Mouse (Mus musculus): ENCODE measurements at regions not wholly inside any gene's neighbourhood (a gene's known extent, or its start where the extent isn't known, plus 50 kb on each side); places are given as distances from the start of the nearest gene placed in this dataset.

- Histone ChIP-seq H3K36me3 (ENCODE audit: control insufficient read depth, insufficient read depth, low read length) (no peaks in the 10 kb centered on the region), H3K27me3 (replicated peaks; ENCODE audit: control insufficient read depth, insufficient read depth, low read length) (no peaks in the 10 kb centered on the region), H3K4me2 (ENCODE audit: low read depth, low read length) (no peak overlapping the region), H3K9me3 (ENCODE audit: control insufficient read depth, low read length) (no peaks in the 10 kb centered on the region), H3K9ac (ENCODE audit: low read depth, low read length) (no peak overlapping the region), H3K4me3 (ENCODE audit: low read depth, low read length) (no peak overlapping the region), H3K4me1 (ENCODE audit: control insufficient read depth, insufficient read depth, low read length) (no peaks in the 10 kb centered on the region), H3K27ac (replicated peaks; ENCODE audit: low read depth, low read length) (no peak overlapping the region)
- 72% methylated on average over 9 of the region's 9 CpGs for WGBS
- no peak for DNase-seq (ENCODE audit: low spot score)
- ATAC-seq (ENCODE audit: low read depth): no peak
These were observed 375.2 kb downstream of the Adgrl2 start for GRCm38 (mm10) chr3:148614971-148615671.

- WGBS: 58% methylated on average over 3 of the region's 3 CpGs
- Histone ChIP-seq H3K4me1 (ENCODE audit: control insufficient read depth, insufficient read depth, low read length) (no peaks in the 10 kb centered on the region), H3K36me3 (ENCODE audit: control insufficient read depth, insufficient read depth, low read length) (no peaks in the 10 kb centered on the region), H3K9me3 (ENCODE audit: control insufficient read depth, low read length) (no peaks in the 10 kb centered on the region), H3K4me2 (ENCODE audit: low read depth, low read length) (no peak overlapping the region), H3K9ac (ENCODE audit: low read depth, low read length) (no peak overlapping the region), H3K27ac (replicated peaks; ENCODE audit: low read depth, low read length) (no peak overlapping the region), H3K27me3 (replicated peaks; ENCODE audit: control insufficient read depth, insufficient read depth, low read length) (no peaks in the 10 kb centered on the region), H3K4me3 (ENCODE audit: low read depth, low read length) (no peak overlapping the region)
- peak; percentile 54 for DNase-seq (ENCODE audit: low spot score)
- no peak for ATAC-seq (ENCODE audit: low read depth)
These were observed 376.9 kb downstream of the Adgrl2 start for GRCm38 (mm10) chr3:148613443-148613842.

GRCm38 (mm10) chr3:148603276-148603675 lies 387.1 kb downstream of the Adgrl2 start:
- WGBS: 74% methylated on average over 6 of the region's 6 CpGs
- no peak overlapping the region for H3K4me3 ChIP-seq (ENCODE audit: low read depth, low read length)
- H3K27ac ChIP-seq (replicated peaks; ENCODE audit: low read depth, low read length): no peak overlapping the region
- ATAC-seq (ENCODE audit: low read depth) (no peak), DNase-seq (ENCODE audit: low spot score) (no peak)
- H3K9ac ChIP-seq (ENCODE audit: low read depth, low read length): no peak overlapping the region
- no peaks in the 10 kb centered on the region for H3K36me3 ChIP-seq (ENCODE audit: control insufficient read depth, insufficient read depth, low read length)
- H3K4me1 ChIP-seq (ENCODE audit: control insufficient read depth, insufficient read depth, low read length): peaks cover 5% of the 10 kb centered on the region; the same call in 1 of the 2 replicates
- no peak overlapping the region for H3K4me2 ChIP-seq (ENCODE audit: low read depth, low read length)
- no peaks in the 10 kb centered on the region for H3K9me3 ChIP-seq (ENCODE audit: control insufficient read depth, low read length)
- no peaks in the 10 kb centered on the region for H3K27me3 ChIP-seq (replicated peaks; ENCODE audit: control insufficient read depth, insufficient read depth, low read length)

- H3K4me3 ChIP-seq (ENCODE audit: low read depth, low read length): no peak overlapping the region
- H3K4me2 ChIP-seq (ENCODE audit: low read depth, low read length): no peak overlapping the region
- H3K9me3 ChIP-seq (ENCODE audit: control insufficient read depth, low read length): no peaks in the 10 kb centered on the region
- no peaks in the 10 kb centered on the region for H3K27me3 ChIP-seq (replicated peaks; ENCODE audit: control insufficient read depth, insufficient read depth, low read length)
- no peak overlapping the region for H3K27ac ChIP-seq (replicated peaks; ENCODE audit: low read depth, low read length)
- ATAC-seq (ENCODE audit: low read depth) (no peak), DNase-seq (ENCODE audit: low spot score) (no peak)
- no peaks in the 10 kb centered on the region for H3K36me3 ChIP-seq (ENCODE audit: control insufficient read depth, insufficient read depth, low read length)
- WGBS: 57% methylated on average over 5 of the region's 5 CpGs
- H3K9ac ChIP-seq (ENCODE audit: low read depth, low read length): no peak overlapping the region
- H3K4me1 ChIP-seq (ENCODE audit: control insufficient read depth, insufficient read depth, low read length): peaks cover 5% of the 10 kb centered on the region; the same call in 1 of the 2 replicates
These were observed 387.6 kb downstream of the Adgrl2 start for GRCm38 (mm10) chr3:148602730-148603255.

GRCm38 (mm10) chr3:148595561-148595960 lies 394.8 kb downstream of the Adgrl2 start:
- H3K36me3 ChIP-seq (ENCODE audit: control insufficient read depth, insufficient read depth, low read length): no peaks in the 10 kb centered on the region
- 85% methylated on average over 4 of the region's 4 CpGs for WGBS
- no peak for ATAC-seq (ENCODE audit: low read depth)
- H3K4me1 ChIP-seq (ENCODE audit: control insufficient read depth, insufficient read depth, low read length): no peaks in the 10 kb centered on the region
- H3K27me3 ChIP-seq (replicated peaks; ENCODE audit: control insufficient read depth, insufficient read depth, low read length): no peaks in the 10 kb centered on the region
- no peak overlapping the region for H3K27ac ChIP-seq (replicated peaks; ENCODE audit: low read depth, low read length)
- H3K4me3 ChIP-seq (ENCODE audit: low read depth, low read length): no peak overlapping the region
- no peak for DNase-seq (ENCODE audit: low spot score)
- no peaks in the 10 kb centered on the region for H3K9me3 ChIP-seq (ENCODE audit: control insufficient read depth, low read length)
- H3K4me2 ChIP-seq (ENCODE audit: low read depth, low read length): no peak overlapping the region
- no peak overlapping the region for H3K9ac ChIP-seq (ENCODE audit: low read depth, low read length)

- WGBS: 39% methylated on average over 2 of the region's 2 CpGs
- no peak overlapping the region for H3K4me2 ChIP-seq (ENCODE audit: low read depth, low read length)
- no peaks in the 10 kb centered on the region for H3K36me3 ChIP-seq (ENCODE audit: control insufficient read depth, insufficient read depth, low read length)
- no peaks in the 10 kb centered on the region for H3K4me1 ChIP-seq (ENCODE audit: control insufficient read depth, insufficient read depth, low read length)
- H3K9me3 ChIP-seq (ENCODE audit: control insufficient read depth, low read length): no peaks in the 10 kb centered on the region
- no peak overlapping the region for H3K4me3 ChIP-seq (ENCODE audit: low read depth, low read length)
- ATAC-seq (ENCODE audit: low read depth): no peak
- no peak overlapping the region for H3K9ac ChIP-seq (ENCODE audit: low read depth, low read length)
- H3K27ac ChIP-seq (replicated peaks; ENCODE audit: low read depth, low read length): no peak overlapping the region
- no peak for DNase-seq (ENCODE audit: low spot score)
- H3K27me3 ChIP-seq (replicated peaks; ENCODE audit: control insufficient read depth, insufficient read depth, low read length): no peaks in the 10 kb centered on the region
These were observed 400.8 kb downstream of the Adgrl2 start for GRCm38 (mm10) chr3:148589556-148589955.

GRCm38 (mm10) chr3:148575735-148576134 lies 414.6 kb downstream of the Adgrl2 start:
- ATAC-seq (ENCODE audit: low read depth) (no peak), DNase-seq (ENCODE audit: low spot score) (no peak)
- Histone ChIP-seq H3K9me3 (ENCODE audit: control insufficient read depth, low read length) (no peaks in the 10 kb centered on the region), H3K27me3 (replicated peaks; ENCODE audit: control insufficient read depth, insufficient read depth, low read length) (no peaks in the 10 kb centered on the region), H3K4me3 (ENCODE audit: low read depth, low read length) (no peak overlapping the region), H3K4me1 (ENCODE audit: control insufficient read depth, insufficient read depth, low read length) (no peaks in the 10 kb centered on the region), H3K4me2 (ENCODE audit: low read depth, low read length) (no peak overlapping the region), H3K27ac (replicated peaks; ENCODE audit: low read depth, low read length) (no peak overlapping the region), H3K9ac (ENCODE audit: low read depth, low read length) (no peak overlapping the region), H3K36me3 (ENCODE audit: control insufficient read depth, insufficient read depth, low read length) (no peaks in the 10 kb centered on the region)
- WGBS: 62% methylated on average over 1 of the region's 1 CpGs

- H3K4me1 ChIP-seq (ENCODE audit: control insufficient read depth, insufficient read depth, low read length): no peaks in the 10 kb centered on the region
- WGBS: 88% methylated on average over 4 of the region's 4 CpGs
- no peak for ATAC-seq (ENCODE audit: low read depth)
These were observed 417.9 kb downstream of the Adgrl2 start for GRCm38 (mm10) chr3:148572493-148572892.

GRCm38 (mm10) chr3:148564716-148565115 lies 425.6 kb downstream of the Adgrl2 start:
- ATAC-seq (ENCODE audit: low read depth) (no peak), DNase-seq (ENCODE audit: low spot score) (no peak)
- Histone ChIP-seq H3K9ac (ENCODE audit: low read depth, low read length) (no peak overlapping the region), H3K27ac (replicated peaks; ENCODE audit: low read depth, low read length) (no peak overlapping the region), H3K4me1 (ENCODE audit: control insufficient read depth, insufficient read depth, low read length) (peaks cover 4% of the 10 kb centered on the region; the same call in 1 of the 2 replicates), H3K4me2 (ENCODE audit: low read depth, low read length) (no peak overlapping the region), H3K27me3 (replicated peaks; ENCODE audit: control insufficient read depth, insufficient read depth, low read length) (no peaks in the 10 kb centered on the region), H3K9me3 (ENCODE audit: control insufficient read depth, low read length) (no peaks in the 10 kb centered on the region), H3K36me3 (ENCODE audit: control insufficient read depth, insufficient read depth, low read length) (no peaks in the 10 kb centered on the region), H3K4me3 (ENCODE audit: low read depth, low read length) (no peak overlapping the region)
- WGBS: 80% methylated on average over 4 of the region's 4 CpGs

More at GRCm38 (mm10) chr3:148572493-148572892, 417.9 kb downstream of the Adgrl2 start:
- Histone ChIP-seq H3K9ac (ENCODE audit: low read depth, low read length) (no peak overlapping the region), H3K4me2 (ENCODE audit: low read depth, low read length) (no peak overlapping the region), H3K36me3 (ENCODE audit: control insufficient read depth, insufficient read depth, low read length) (no peaks in the 10 kb centered on the region), H3K27me3 (replicated peaks; ENCODE audit: control insufficient read depth, insufficient read depth, low read length) (no peaks in the 10 kb centered on the region), H3K4me3 (ENCODE audit: low read depth, low read length) (no peak overlapping the region), H3K9me3 (ENCODE audit: control insufficient read depth, low read length) (no peaks in the 10 kb centered on the region), H3K27ac (replicated peaks; ENCODE audit: low read depth, low read length) (no peak overlapping the region)
- no peak for DNase-seq (ENCODE audit: low spot score)

Data from embryonic facial prominence, embryonic 14.5 days (tissue).